Mouse (Mus musculus) B cell, adult 62 days (primary cell): ENCODE measurements around the gene Apoa2. TPM values are rescaled to one million over a fixed set of nuclear protein-coding genes. Genes with fewer than 3 reads are reported as not detected.

ENCODE experiments used
- total RNA-seq: library from RNA; stranded (reverse); gene quantifications from 4 replicates; pipeline ENCODE4 v1.2.4, GENCODE M21; 2023

The Apoa2 gene
- not detected in 4 replicates for total RNA-seq

DNA sequence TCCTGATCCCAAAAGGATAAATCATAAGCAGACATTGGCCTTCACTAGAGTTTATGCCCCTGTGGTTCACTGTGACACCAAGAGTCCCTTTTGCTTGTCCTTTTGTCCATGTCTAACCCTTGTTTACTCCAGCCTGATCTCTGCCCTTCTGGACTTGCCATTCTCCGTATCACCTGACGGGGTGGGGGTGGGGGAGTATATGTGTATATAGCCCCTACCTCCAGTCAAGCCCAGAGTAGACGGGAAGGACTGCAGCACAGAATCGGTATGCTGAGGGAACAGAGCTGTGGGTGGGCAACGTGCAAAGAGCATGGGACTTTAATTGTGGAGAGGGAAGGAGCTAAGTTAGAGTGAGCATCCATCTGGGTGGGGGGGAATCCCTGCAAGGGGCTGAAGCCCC, at the start of gene Apoa2:
Gene Apoa2, plus strand, starts transcription at position 198 of the 400 bp plus-strand sequence.

DNA sequence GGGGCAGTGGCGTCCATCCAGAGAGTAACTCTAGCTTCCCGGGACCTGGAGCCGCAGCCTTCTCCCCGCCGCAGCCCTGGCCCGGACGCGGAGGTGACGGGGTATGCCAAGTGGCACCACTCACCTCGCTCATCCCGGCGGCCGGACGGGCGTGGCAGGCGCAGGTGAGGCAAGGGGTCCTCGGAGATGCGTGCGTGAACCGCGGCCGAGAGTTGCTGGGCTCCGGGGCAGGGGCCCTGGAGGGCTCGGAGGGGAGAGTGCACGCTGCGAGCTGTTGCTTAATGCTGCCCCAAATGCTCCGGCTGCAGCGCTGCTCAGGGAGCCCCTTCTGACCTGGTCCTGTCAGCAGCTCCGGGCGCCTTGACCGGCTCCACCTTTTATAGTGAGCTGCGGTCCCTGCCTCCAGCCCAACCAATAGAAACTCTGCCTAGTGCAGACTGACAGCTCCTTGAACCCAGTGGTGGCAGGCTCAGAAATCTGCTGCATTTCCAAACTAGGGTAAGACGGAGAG, 28.9 kb upstream of the Apoa2 start, which contains the start of gene Pcp4l1:
Gene Pcp4l1, minus strand, starts transcription at position 382 of the 511 bp plus-strand sequence.

GRCm38 (mm10) chr1:171213801-171214496, 10.9 kb upstream of the Apoa2 start, which contains the start of gene Nr1i3:
TSS of gene Nr1i3 (plus strand) at chr1:171213970.

DNA sequence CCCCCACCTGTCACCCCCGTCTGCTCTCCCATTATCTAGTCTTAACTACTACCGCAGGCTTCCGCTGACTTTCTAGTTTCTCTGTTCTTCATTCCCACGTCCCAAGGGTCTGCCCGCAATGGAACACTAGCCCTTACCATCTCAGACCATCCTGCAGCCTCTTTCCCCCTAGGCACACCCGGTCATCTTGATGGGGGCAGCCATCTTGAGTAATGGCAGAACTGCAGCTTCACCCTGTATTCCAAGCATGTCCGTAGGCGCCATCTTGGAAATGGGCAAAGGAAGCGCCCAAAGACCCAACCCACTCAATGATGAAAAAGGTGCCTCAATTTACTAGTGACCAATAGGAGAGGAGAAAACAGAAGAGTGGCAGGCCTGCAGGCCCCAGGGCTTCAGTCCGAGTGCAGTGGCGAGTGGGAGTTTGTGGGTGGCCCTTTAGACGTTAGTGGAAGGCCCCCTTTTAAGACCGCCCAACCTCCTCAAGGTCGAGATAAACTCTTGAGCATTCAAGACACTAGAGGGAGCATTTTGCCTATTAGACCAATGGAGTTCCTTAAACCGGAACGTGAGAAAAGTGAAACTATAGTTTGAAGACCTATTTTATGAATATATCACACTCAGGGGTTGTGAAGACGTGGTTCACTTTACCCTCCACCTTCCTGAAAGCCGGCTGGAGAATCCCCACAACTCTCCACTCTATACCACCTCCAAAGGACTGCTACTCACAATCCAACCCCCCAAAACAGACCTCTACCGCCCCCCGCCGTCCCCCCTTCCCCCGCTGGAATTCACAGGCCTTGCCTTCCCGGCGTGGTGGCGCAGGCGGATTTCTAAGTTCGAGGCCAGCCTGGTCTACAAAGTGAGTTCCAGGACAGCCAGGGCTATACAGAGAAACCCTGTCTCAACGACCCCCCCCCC, 2.4 kb upstream of the Apoa2 start, which contains the start of gene Tomm40l:
Gene Tomm40l, minus strand, starts transcription at position 277 of the 918 bp plus-strand sequence.

GRCm38 (mm10) chr1:171234126-171234525, 9.3 kb downstream of the Apoa2 start, which contains the start of gene Fcer1g:
TSS of gene Fcer1g (minus strand) at chr1:171234365.

GRCm38 (mm10) chr1:171249913-171250600, 25.2 kb downstream of the Apoa2 start, which contains the start of gene Adamts4:
TSS of gene Adamts4 (plus strand) at chr1:171250421.

GRCm38 (mm10) chr1:171250680-171251593, 26.1 kb downstream of the Apoa2 start, which contains the start of gene Ndufs2:
TSS of gene Ndufs2 (minus strand) at chr1:171251388.

DNA sequence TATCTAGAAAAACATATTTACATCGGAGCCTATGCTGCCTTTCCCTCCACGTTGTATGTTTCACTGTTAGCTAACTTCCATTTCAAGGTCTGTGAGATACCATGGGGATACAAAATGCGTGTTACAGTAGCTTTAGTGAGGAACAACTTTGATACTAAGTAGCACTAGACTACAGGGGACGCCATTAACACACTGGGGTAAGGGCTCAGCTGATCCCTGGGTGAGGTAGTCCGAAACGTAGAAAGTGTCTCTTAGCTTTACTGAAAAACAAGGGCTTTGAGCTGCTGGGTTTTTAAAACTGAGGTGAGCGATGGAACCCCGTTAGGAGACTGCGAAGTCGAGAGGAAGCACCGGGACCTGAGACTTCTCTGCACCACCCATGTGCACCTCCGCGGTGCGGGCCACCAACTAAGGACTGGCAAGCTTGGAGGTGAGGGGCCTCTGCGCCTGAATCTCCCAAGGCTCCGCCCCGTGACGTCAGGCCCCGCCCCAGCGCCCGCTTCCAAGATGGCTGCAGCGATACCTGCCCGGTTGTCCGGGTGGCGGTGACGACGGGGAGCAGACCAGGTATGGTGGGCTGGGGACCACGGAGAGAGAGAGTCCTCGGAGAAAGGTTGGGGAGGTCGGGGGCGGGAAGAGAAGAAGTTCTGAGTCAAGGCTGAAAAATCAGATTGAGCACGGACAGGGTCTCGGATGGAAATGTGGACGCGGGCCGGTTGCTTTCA, 45.2 kb downstream of the Apoa2 start, which contains the start of gene B4galt3:
Gene B4galt3, plus strand, starts transcription at position 481 of the 725 bp plus-strand sequence.

Other genes starting within 250 kb of the Apoa2 start
- gene Fcgr2b, start 248.5 kb upstream of the Apoa2 start, total RNA-seq = 212 to 233 TPM (median 218 TPM) in 4 replicates
- 0.60 to 0.94 TPM (median 0.63 TPM) in 4 replicates for gene Fcgr4, start 206.1 kb upstream of the Apoa2 start, total RNA-seq
- gene Fcgr3, start 160.1 kb upstream of the Apoa2 start, total RNA-seq = 1.5 to 3.3 TPM (median 2.1 TPM) in 4 replicates
- gene Cfap126, start 111.1 kb upstream of the Apoa2 start, total RNA-seq = 0.78 to 3.5 TPM (median 1.8 TPM) in 4 replicates
- 82.0 to 92.2 TPM (median 86.4 TPM) in 4 replicates for gene Sdhc, start 74.5 kb upstream of the Apoa2 start, total RNA-seq
- not detected in 4 replicates for gene Mpz, start 74.3 kb upstream of the Apoa2 start, total RNA-seq
- gene Pcp4l1, start 28.8 kb upstream of the Apoa2 start, total RNA-seq = not detected in 4 replicates
- not detected in 4 replicates for gene Nr1i3, start 11.1 kb upstream of the Apoa2 start, total RNA-seq
- 17.1 to 22.3 TPM (median 20.0 TPM) in 4 replicates for gene Tomm40l, start 2.5 kb upstream of the Apoa2 start, total RNA-seq
- gene Fcer1g, start 9.3 kb downstream of the Apoa2 start, total RNA-seq = 5.7 to 11.4 TPM (median 6.5 TPM) in 4 replicates
- gene Adamts4, start 25.4 kb downstream of the Apoa2 start, total RNA-seq = not detected in 4 replicates
- 116 to 133 TPM (median 123 TPM) in 4 replicates for gene Ndufs2, start 26.3 kb downstream of the Apoa2 start, total RNA-seq
- gene B4galt3, start 45.3 kb downstream of the Apoa2 start, total RNA-seq = 89.9 to 109 TPM (median 92.4 TPM) in 4 replicates
- gene Ppox, start 56.1 kb downstream of the Apoa2 start, total RNA-seq = 51.0 to 68.6 TPM (median 65.6 TPM) in 4 replicates
- gene Usp21, start 62.9 kb downstream of the Apoa2 start, total RNA-seq = 40.8 to 49.7 TPM (median 48.4 TPM) in 4 replicates
- gene Ufc1, start 70.0 kb downstream of the Apoa2 start, total RNA-seq = 38.2 to 46.0 TPM (median 43.9 TPM) in 4 replicates
- 32.7 to 39.6 TPM (median 35.9 TPM) in 4 replicates for gene Dedd, start 104.1 kb downstream of the Apoa2 start, total RNA-seq
- gene Nit1, start 120.6 kb downstream of the Apoa2 start, total RNA-seq = 23.9 to 28.3 TPM (median 26.2 TPM) in 4 replicates
- gene Pfdn2, start 120.6 kb downstream of the Apoa2 start, total RNA-seq = 66.0 to 73.1 TPM (median 70.7 TPM) in 4 replicates
- 0.47 to 0.63 TPM (median 0.48 TPM) in 3 of 4 replicates, not detected in the other for gene Klhdc9, start 135.7 kb downstream of the Apoa2 start, total RNA-seq
- 0.57 to 0.72 TPM (median 0.69 TPM) in 4 replicates for gene Nectin4, start 145.0 kb downstream of the Apoa2 start, total RNA-seq
- 292 to 309 TPM (median 301 TPM) in 4 replicates for gene Arhgap30, start 163.9 kb downstream of the Apoa2 start, total RNA-seq
- 154 to 209 TPM (median 182 TPM) in 4 replicates for gene Usf1, start 186.3 kb downstream of the Apoa2 start, total RNA-seq
- 11.1 to 12.0 TPM (median 11.6 TPM) in 4 replicates for gene Tstd1, start 193.8 kb downstream of the Apoa2 start, total RNA-seq
- 0.55 to 2.1 TPM (median 0.92 TPM) in 4 replicates for gene F11r, start 212.5 kb downstream of the Apoa2 start, total RNA-seq